Mouse (Mus musculus): ENCODE measurements around the gene Gm12216.
"Not testable (repeated sequence)": the region's sequence is repeated elsewhere in the genome, so short reads cannot be mapped to it uniquely, and the experiment has no call there.

Gene Gm12216

GRCm38 (mm10) chr11:53858761-53859580 lies at the start of gene Gm12216:
Gene Gm12216 (minus strand): TSS chr11:53859256.
- peak; percentile 57 for DNase-seq

- no peak for DNase-seq
Measured at GRCm38 (mm10) chr11:53908686-53909085, 49.6 kb upstream of the Gm12216 start.

GRCm38 (mm10) chr11:53904534-53904925 lies 45.5 kb upstream of the Gm12216 start:
- no peak for DNase-seq

- peak; percentile 97 for DNase-seq
Measured at GRCm38 (mm10) chr11:53903781-53904533, 44.9 kb upstream of the Gm12216 start.

GRCm38 (mm10) chr11:53902741-53903140 lies 43.7 kb upstream of the Gm12216 start:
- DNase-seq: no peak

- DNase-seq: no peak
Measured at GRCm38 (mm10) chr11:53900991-53901390, 41.9 kb upstream of the Gm12216 start.

GRCm38 (mm10) chr11:53899981-53900380 lies 40.9 kb upstream of the Gm12216 start:
- no peak for DNase-seq

- peak; percentile 90 for DNase-seq
Measured at GRCm38 (mm10) chr11:53899004-53899403, 39.9 kb upstream of the Gm12216 start.

GRCm38 (mm10) chr11:53896935-53897334 lies 37.9 kb upstream of the Gm12216 start:
- DNase-seq: no peak

- no peak for DNase-seq
Measured at GRCm38 (mm10) chr11:53893451-53893850, 34.4 kb upstream of the Gm12216 start.

GRCm38 (mm10) chr11:53892716-53893416 lies 33.8 kb upstream of the Gm12216 start:
- DNase-seq: peak; percentile 74

GRCm38 (mm10) chr11:53891505-53892451 lies 32.7 kb upstream of the Gm12216 start, which contains the start of gene Slc22a5:
Gene Slc22a5 (minus strand): TSS chr11:53891660.
- DNase-seq: peak; percentile 100

- no peak for DNase-seq
Measured at GRCm38 (mm10) chr11:53890906-53891504, 31.9 kb upstream of the Gm12216 start.

GRCm38 (mm10) chr11:53890225-53890624 lies 31.2 kb upstream of the Gm12216 start:
- no peak for DNase-seq

GRCm38 (mm10) chr11:53889091-53889645 lies 30.1 kb upstream of the Gm12216 start:
- DNase-seq: peak; percentile 93

GRCm38 (mm10) chr11:53888242-53888641 lies 29.2 kb upstream of the Gm12216 start:
- DNase-seq: no peak

GRCm38 (mm10) chr11:53883287-53883686 lies 24.2 kb upstream of the Gm12216 start:
- no peak for DNase-seq

- not testable (repeated sequence) for DNase-seq
Measured at GRCm38 (mm10) chr11:53878096-53878495, 19.0 kb upstream of the Gm12216 start.

GRCm38 (mm10) chr11:53876488-53876887 lies 17.4 kb upstream of the Gm12216 start:
- no peak for DNase-seq

- DNase-seq: peak; percentile 49
Measured at GRCm38 (mm10) chr11:53874706-53875105, 15.7 kb upstream of the Gm12216 start.

Data from kidney, adult 9 months (tissue).